Mouse (Mus musculus) common myeloid progenitor, adult 5-6 weeks (primary cell): ENCODE results near the gene Rasgrf2. TPM values are rescaled to one million over a fixed set of nuclear protein-coding genes. Genes with fewer than 3 reads are reported as not detected.
A peak's percentile ranks its signal among the peaks of the same experiment; 100 is the strongest.

Experiments
- ATAC-seq: replicated peaks from 2 replicates; pipeline ENCODE4 v1.8.0; 2016; ENCODE audit warnings: low read depth, mild to moderate bottlenecking, moderate TSS enrichment, inconsistent platforms; ENCODE audit not compliant: poor library complexity, severe bottlenecking
- total RNA-seq: library from RNA; stranded (forward); fragments of 200-1000, 187-1606 nt; gene quantifications from 2 replicates; pipeline ENCODE4 v1.2.3, GENCODE M21; 2017

Rasgrf2 gene
- total RNA-seq, 1 experiment from 2014 or later: 0.09 TPM

- ATAC-seq: no peak
Observed at GRCm38 (mm10) chr13:91971246-91971645, 160.2 kb downstream of the Rasgrf2 start.

GRCm38 (mm10) chr13:91956474-91956873 is 175.0 kb downstream of the Rasgrf2 start:
- no peak for ATAC-seq

GRCm38 (mm10) chr13:91955646-91956045 is 175.8 kb downstream of the Rasgrf2 start:
- no peak for ATAC-seq

GRCm38 (mm10) chr13:91955175-91955574 is 176.3 kb downstream of the Rasgrf2 start:
- ATAC-seq: no peak

- no peak for ATAC-seq
Observed at GRCm38 (mm10) chr13:91940113-91940512, 191.3 kb downstream of the Rasgrf2 start.

GRCm38 (mm10) chr13:91938826-91939225 is 192.6 kb downstream of the Rasgrf2 start:
- ATAC-seq: no peak

- no peak for ATAC-seq
Observed at GRCm38 (mm10) chr13:91937232-91937631, 194.2 kb downstream of the Rasgrf2 start.

- ATAC-seq: no peak
Observed at GRCm38 (mm10) chr13:91932122-91932521, 199.3 kb downstream of the Rasgrf2 start.

GRCm38 (mm10) chr13:91929943-91930726 is 201.3 kb downstream of the Rasgrf2 start:
- ATAC-seq: no peak

- ATAC-seq: no peak
Observed at GRCm38 (mm10) chr13:91928605-91929389, 202.7 kb downstream of the Rasgrf2 start.

GRCm38 (mm10) chr13:91921010-91921409 is 210.4 kb downstream of the Rasgrf2 start:
- no peak for ATAC-seq

- ATAC-seq: no peak
Observed at GRCm38 (mm10) chr13:91918764-91919163, 212.7 kb downstream of the Rasgrf2 start.

GRCm38 (mm10) chr13:91917835-91918234 is 213.6 kb downstream of the Rasgrf2 start:
- ATAC-seq: no peak

- ATAC-seq: no peak
Observed at GRCm38 (mm10) chr13:91916308-91916707, 215.1 kb downstream of the Rasgrf2 start.

GRCm38 (mm10) chr13:91915582-91916239 is 215.7 kb downstream of the Rasgrf2 start:
- no peak for ATAC-seq

GRCm38 (mm10) chr13:91915192-91915581 is 216.3 kb downstream of the Rasgrf2 start:
- ATAC-seq: peak; percentile 91

GRCm38 (mm10) chr13:91911652-91912051 is 219.8 kb downstream of the Rasgrf2 start:
- 0 out of 2 replicates have a peak, but pooled peaks have one; percentile 6 for ATAC-seq

- no peak for ATAC-seq
Observed at GRCm38 (mm10) chr13:91911211-91911610, 220.2 kb downstream of the Rasgrf2 start.

GRCm38 (mm10) chr13:91908202-91908980 is 223.1 kb downstream of the Rasgrf2 start:
- peak; percentile 98 for ATAC-seq

GRCm38 (mm10) chr13:91906338-91906737 is 225.1 kb downstream of the Rasgrf2 start:
- ATAC-seq: no peak
